Comparison of ENCODE assay signal across 13 mouse cellular contexts in the genomic region with DNA sequence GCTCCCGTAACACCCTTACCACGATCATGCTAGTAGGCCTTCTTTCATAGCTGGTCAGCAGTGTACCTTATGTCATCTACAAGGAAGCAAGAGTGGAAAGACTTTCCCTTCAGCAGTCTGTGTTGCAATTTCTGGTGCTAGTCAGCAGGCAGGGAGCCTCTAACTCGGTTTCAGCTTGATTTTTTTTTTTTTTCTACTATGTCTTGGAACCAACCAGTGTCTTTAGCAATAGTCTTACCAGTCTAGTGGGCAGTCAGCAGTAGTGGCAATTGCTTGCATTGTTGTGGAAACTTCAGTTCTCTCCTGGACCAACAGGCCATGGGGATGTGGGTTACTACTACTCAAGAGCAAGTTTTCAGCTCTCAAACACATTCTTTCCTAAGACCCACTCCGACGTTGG.
"Had no signal": no experiment of that assay in that cellular context is flagged by ENCODE, and none has a peak within 500 bp of the region (broad histone marks: within the 10 kb centered on the region; RNA-seq: fewer than 3 reads in every experiment).

No protein-coding gene starts in this region.

- DNase-seq: kidney, adult 2 months; kidney, postnatal 25 days; left cerebral cortex, postnatal 4 days; liver, postnatal 0 days; lung, embryonic 14.5 days; lung, postnatal 36 days; right cerebral cortex, postnatal 4 days; thymus, adult 2 months; thymus, postnatal 14 days had no signal

- ATAC-seq: intestine, postnatal 0 days; liver, postnatal 0 days; lung, postnatal 0 days; midbrain, embryonic 13.5 days; midbrain, embryonic 16.5 days had no signal
